Mouse (Mus musculus): ENCODE results near the gene Spem2. TPM values are rescaled to one million over a fixed set of nuclear protein-coding genes. Genes with fewer than 3 reads are reported as not detected.

Gene Spem2
- total and polyA plus RNA-seq, 3 experiments: not detected

GRCm38 (mm10) chr11:69795983-69796435 lies 22.3 kb downstream of the Spem2 start:
- Histone ChIP-seq H3K27me3 (replicated peaks) (peaks cover 7% of the 10 kb centered on the region), H3K4me2 (ENCODE audit: insufficient read depth, low read depth, poor library complexity, severe bottlenecking) (peak overlapping the region; percentile 58), H3K4me3 (replicated peaks in 1 of 3; ENCODE audit: low read depth in 2 of 3, low read length in 2 of 3, poor library complexity in 1 of 3) (peak overlapping the region; percentile 59 to 67 (median 61)), H3K79me2 (replicated peaks; ENCODE audit: control insufficient read depth, extremely low read depth, insufficient read depth, poor library complexity, severe bottlenecking) (no peaks in the 10 kb centered on the region), H3K36me3 (replicated peaks in 1 of 2; ENCODE audit: control insufficient read depth in 1 of 2, insufficient read depth in 1 of 2, low read length in 1 of 2) (peaks cover 0 to 6% of the 10 kb centered on the region in 2 experiments), H3K27ac (ENCODE audit: insufficient read depth, low read depth) (no peak overlapping the region), H3K4me1 (ENCODE audit: control insufficient read depth in 1 of 2, insufficient read depth in 2 of 2) (peaks cover 9 to 50% of the 10 kb centered on the region in 2 experiments), H3K9ac (ENCODE audit: insufficient read depth, low read depth) (peak overlapping the region; percentile 66; the same call in 1 of the 2 replicates), H3K9me3 (replicated peaks; ENCODE audit: low read length) (peaks cover 9% of the 10 kb centered on the region)
- in situ Hi-C loops (cut with MboI; ENCODE audit: low pct_ligation_motif_present, low pct_unique_long_range_greater_than_20kb, low sequenced_read_pairs) (no loop called here), dilution Hi-C loops (cut with MboI; ENCODE audit: extremely low pct_ligation_motif_present, extremely low pct_unique_long_range_greater_than_20kb, low sequenced_read_pairs) (no loop called here)
- DNase-seq (ENCODE audit: extremely low read depth): no peak
- TF ChIP-seq MAX (IDR thresholded peaks at IDR 0.05; ENCODE audit: low read length): no peak
- TF ChIP-seq GABPA (IDR thresholded peaks at IDR 0.05; ENCODE audit: insufficient replicate concordance, low read depth, low read length): no peak
- 0 out of 2 replicates have a peak, but pooled peaks have one; percentile 11 for TF ChIP-seq MAZ (IDR thresholded peaks at IDR 0.05; ENCODE audit: low read depth, low read length)
- TF ChIP-seq ZKSCAN1 (IDR thresholded peaks at IDR 0.05; ENCODE audit: borderline replicate concordance, low read depth, low read length): no peak
- no peak for TF ChIP-seq TBP (conservative IDR thresholded peaks at IDR 0.05; ENCODE audit: low read depth, low read length)
- TF ChIP-seq MYC (IDR thresholded peaks at IDR 0.05; ENCODE audit: low read depth, low read length): no peak
- TF ChIP-seq RCOR1 (conservative IDR thresholded peaks at IDR 0.05; ENCODE audit: low read depth, low read length): 0 out of 2 replicates have a peak, but pooled peaks have one; percentile 39
- TF ChIP-seq RAD21 (IDR thresholded peaks at IDR 0.05; ENCODE audit: low read depth, low read length): no peak
- no peak for TF ChIP-seq EP300 (IDR thresholded peaks at IDR 0.05; ENCODE audit: low read length)
- TF ChIP-seq E2F4 (IDR thresholded peaks at IDR 0.05; ENCODE audit: insufficient replicate concordance, low read depth, low read length): no peak
- 0 out of 2 replicates have a peak, but pooled peaks have one; percentile 2 for TF ChIP-seq NRF1 (IDR thresholded peaks at IDR 0.05; ENCODE audit: low read depth, low read length)
- no peak for TF ChIP-seq CHD1 (IDR thresholded peaks at IDR 0.05; ENCODE audit: low read depth, low read length)
- TF ChIP-seq CTCF (conservative IDR thresholded peaks at IDR 0.05 in 1 of 2, IDR thresholded peaks at IDR 0.05 in 1 of 2; ENCODE audit: low read depth in 2 of 2, low read length in 2 of 2): no peak
- no peak for TF ChIP-seq UBTF (IDR thresholded peaks at IDR 0.05; ENCODE audit: low read depth, low read length)
- 0 out of 2 replicates have a peak, but pooled peaks have one; percentile 10 for TF ChIP-seq KAT2A (IDR thresholded peaks at IDR 0.05; ENCODE audit: insufficient replicate concordance, low read length)
- no peak for TF ChIP-seq MEF2A (IDR thresholded peaks at IDR 0.05; ENCODE audit: borderline replicate concordance, low read depth, low read length)
- TF ChIP-seq HCFC1 (IDR thresholded peaks at IDR 0.05; ENCODE audit: low read depth, low read length): no peak
- no peak for TF ChIP-seq SIN3A (IDR thresholded peaks at IDR 0.05; ENCODE audit: low read length)
- TF ChIP-seq ZMIZ1 (IDR thresholded peaks at IDR 0.05; ENCODE audit: low read depth, low read length): no peak

Measured in CH12.LX (cell line).